Mouse (Mus musculus): ENCODE results near the gene Rnf24.
"Not testable (repeated sequence)": the region's sequence is repeated elsewhere in the genome, so short reads cannot be mapped to it uniquely, and the experiment has no call there.

Rnf24 gene

DNA sequence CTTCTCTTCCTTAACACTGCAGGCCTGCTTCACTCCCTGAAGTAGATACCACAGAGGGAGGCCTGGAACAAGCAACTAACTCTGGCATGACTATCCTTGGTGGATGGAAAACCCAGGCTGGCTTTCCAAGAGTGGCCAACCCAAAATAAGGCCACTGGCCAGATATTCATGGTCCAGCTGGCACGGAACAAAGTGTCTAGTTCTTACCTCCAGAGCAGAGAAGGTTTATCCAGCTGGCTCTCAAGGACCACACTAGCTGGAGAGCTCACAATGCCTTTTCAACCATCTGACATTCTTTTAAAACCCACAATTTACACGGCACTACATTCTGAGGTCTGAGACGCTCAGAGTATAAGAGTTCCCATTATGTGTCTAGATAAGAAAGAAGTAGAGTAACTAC, 8.2 kb downstream of the Rnf24 start:
- no peak for DNase-seq (ENCODE audit: low read depth, low spot score)

DNA sequence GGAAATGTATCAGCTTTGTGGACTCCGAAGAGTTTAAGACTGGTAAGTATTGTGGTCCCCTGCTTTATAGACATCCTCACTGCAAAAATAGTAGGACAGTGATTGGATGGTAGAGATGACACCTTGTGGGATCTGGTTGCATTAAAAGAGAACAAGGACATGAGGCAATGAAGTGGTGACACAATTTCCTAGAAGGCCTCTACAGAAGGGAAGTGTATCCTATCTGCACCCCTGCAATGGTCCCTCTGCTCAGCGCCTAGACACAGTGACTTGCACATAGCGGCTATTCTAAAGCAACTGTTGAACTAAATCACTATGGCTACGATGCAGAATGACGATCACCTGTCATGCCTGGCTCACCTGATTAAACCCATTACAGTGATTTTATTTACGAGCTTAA, 15.1 kb downstream of the Rnf24 start:
- DNase-seq (ENCODE audit: low read depth, low spot score): no peak

DNA sequence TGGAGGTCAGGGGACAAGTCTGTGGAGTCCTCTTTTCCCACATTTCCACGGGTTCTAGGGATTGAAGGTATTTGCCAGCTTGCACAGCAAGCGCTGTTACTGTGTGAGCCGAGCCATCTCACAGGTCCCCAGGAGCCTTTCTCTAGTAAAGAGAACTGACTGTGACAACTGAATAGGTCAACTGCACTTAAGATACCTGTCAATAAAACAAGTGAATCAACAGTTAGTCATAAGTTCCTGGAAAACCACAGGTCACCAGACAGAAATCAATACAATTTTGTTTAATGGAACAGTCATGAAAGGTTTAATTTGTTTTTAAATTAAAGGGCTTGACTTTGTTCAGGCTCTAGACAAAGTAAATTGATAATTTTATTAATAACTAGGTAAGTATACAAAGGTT, 22.1 kb downstream of the Rnf24 start:
- no peak for DNase-seq (ENCODE audit: low read depth, low spot score)

DNA sequence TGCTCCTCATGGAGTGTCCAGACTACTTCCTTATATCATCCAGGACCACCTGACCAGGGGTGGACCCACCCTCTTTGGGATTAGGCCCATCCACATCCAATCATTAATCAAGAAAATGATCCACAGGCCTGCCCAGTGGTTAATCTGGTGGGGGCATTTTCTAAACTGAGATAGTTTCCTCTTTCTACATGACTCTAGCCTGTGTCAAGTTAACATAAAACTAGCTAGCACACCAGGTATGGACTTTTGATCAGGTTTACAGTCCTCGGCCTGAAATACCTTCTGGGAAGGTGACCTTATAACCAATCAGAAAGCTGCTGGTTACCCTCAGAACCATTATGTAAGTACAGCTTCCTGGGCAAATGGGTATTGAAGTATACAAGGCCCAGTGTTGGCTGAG, 23.7 kb downstream of the Rnf24 start:
- no peak for DNase-seq (ENCODE audit: low read depth, low spot score)

DNA sequence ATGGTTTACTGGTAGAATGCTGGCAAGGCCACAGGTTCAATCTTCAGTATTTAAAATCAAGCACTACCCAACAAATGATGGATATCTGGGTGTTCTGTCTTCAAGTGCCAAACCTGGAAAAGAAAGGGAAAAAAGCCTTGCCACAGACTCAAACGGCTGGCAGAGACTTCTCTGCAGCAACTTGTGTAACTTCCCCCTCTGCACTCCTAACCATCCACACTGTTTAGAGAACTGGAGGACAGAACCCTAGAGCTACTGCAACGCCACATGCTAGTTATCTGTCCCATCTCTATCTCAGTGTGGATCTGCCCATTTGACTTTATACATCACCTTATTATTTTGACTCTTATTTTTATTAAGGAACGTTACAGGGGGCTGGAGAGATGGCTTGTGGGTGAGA, 26.6 kb downstream of the Rnf24 start:
- DNase-seq (ENCODE audit: low read depth, low spot score): no peak

DNA sequence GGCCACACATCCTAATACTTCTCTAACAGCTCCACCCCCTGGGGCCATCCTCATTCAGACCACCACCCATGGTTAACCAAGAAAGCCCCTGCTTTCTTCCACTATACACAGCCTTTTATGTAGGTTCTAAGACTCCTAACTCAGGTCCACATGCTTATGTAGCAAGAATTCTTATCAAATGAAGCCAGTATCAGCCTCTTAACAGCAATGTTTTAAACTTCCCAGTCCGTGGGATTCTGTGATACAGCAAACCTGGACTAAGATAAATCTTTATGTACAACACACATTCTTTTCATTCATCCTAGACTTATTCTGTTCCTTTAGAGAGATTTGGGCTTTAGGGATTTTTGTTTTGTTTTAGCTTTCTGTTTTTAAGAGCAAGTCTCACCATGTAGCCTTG, 29.0 kb downstream of the Rnf24 start:
- DNase-seq (ENCODE audit: low read depth, low spot score): no peak

DNA sequence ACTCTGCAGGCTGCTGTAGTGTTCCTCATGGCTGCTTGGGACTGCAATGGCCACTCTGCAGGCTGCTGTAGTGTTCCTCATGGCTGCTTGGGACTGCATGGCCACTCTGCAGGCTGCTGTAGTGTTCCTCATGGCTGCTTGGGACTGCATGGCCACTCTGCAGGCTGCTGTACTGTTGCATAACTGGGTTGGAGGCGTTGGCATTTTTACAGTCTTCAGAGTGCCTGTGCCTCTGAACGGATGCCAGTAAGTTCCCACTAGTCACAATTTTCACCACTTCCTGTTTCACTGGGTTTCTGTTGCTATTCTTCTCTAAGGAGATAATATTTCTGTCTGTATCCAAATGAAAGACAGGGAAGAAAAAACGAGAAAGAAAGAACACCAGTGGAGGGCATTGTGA, 31.5 kb downstream of the Rnf24 start:
- DNase-seq (ENCODE audit: low read depth, low spot score): peak; percentile 65

DNA sequence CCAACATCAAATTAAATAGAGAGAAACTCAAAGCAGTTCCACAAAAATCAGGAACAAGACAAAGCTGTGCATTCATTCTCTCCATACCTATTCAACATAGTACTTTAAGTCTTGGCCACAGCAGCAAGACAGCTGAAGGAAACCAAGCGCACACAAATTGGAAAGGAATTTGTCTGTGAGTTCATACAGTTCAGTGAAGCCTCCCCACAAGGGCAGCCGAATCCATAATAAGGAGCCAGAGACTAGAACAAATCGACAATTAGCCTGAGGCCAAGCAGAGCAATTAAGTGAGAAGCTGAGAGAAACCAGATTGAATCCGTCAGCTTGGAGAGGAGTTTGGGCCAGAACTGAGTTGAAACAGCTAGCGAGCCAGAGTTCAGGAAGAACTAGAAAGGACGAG, 33.3 kb downstream of the Rnf24 start:
- no peak for DNase-seq (ENCODE audit: low read depth, low spot score)

DNA sequence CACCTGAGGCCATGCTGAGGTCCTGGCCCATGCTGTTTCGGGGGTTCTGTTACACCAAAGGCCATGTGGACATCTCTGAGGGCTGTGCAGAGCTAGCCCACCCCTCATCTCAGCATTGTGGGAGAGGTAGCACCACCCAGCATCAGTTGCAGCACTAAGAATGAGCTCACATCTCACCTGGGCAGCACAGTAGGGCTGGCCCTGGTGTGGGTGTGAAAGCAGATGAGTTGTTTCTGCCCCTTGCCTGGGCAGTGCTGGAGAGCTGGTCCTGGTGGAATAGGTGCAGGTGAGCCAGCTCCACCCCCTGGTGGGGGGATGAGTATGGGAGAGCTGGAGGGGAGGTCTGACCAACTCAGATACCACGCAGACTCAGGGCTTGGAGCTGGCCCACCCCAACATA, 36.5 kb downstream of the Rnf24 start:
- DNase-seq (ENCODE audit: low read depth, low spot score): no peak

DNA sequence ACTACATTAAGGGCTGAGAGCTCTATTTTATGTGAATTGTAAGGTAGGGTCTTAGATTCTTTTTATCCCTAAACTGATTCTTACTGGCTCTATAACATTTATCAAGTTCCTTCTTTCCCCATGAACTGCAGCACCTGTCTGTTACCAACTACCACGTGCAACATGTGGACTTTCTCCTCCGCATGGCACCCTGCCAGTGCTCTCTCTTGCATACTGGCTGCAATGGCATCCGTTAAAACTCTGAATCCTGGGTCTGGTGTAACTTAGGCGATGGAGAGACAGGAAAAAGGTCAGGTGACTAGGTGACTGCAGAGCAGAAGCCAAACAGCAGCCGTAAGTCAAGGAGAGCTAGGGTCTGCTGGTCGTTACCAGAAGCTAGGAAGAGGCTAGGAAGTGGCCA, 43.4 kb downstream of the Rnf24 start:
- no peak for DNase-seq (ENCODE audit: low read depth, low spot score)

DNA sequence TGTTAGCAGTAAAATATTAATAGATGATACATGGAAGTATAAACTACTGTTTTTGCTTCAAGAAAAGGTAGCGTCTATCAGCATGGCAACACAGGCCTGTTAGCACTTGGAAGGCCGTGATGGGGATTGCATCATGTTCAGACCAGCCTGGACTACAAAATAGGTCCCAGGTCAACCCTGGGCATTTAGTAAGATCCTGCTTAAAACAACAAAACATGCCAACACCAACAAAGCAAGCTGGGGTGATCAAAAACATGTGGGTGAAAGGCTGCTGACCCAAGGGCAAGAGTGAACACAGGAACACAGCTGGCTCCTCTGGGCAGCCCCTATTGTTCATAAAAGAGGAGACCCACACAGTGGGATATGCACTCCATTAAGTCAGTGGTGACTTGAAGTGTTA, 44.9 kb downstream of the Rnf24 start:
- DNase-seq (ENCODE audit: low read depth, low spot score): no peak

DNA sequence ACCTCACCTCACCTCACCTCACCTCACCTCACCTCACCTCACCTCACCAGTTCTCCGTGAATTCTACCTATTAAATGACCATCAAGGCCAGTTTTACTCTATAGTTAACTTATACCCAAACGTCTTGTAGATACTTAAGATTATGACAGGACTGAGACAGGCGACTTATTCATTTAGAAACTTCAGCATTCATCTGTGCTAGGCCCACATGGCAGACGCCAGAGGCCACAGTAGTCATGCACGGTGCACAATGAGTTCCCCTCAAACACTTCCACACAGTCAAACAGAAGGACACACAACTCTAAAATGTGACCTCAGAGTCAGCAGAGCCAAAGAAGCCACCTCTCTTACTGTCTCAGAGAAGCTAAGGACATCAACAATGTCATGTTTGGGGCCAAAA, 45.3 kb downstream of the Rnf24 start:
- no peak for DNase-seq (ENCODE audit: low read depth, low spot score)

DNA sequence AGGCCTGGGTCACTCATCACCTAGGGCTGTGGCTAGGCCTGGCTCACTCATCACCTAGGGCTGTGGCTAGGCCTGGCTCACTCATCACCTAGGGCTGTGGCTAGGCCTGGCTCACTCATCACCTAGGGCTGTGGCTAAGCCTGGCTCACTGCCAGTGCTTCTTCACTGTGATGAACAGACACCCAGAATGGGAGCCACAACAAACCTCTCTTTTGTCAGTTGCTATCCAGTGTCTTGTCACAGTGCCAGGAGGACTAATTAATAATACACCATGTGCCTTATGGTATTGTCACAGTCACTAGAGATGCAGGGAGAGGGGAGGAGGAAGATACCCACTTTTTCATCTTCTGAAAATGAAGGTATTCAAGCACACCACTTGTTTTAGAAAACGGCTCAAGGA, 47.5 kb downstream of the Rnf24 start:
- not testable (repeated sequence) for DNase-seq (ENCODE audit: low read depth, low spot score)

DNA sequence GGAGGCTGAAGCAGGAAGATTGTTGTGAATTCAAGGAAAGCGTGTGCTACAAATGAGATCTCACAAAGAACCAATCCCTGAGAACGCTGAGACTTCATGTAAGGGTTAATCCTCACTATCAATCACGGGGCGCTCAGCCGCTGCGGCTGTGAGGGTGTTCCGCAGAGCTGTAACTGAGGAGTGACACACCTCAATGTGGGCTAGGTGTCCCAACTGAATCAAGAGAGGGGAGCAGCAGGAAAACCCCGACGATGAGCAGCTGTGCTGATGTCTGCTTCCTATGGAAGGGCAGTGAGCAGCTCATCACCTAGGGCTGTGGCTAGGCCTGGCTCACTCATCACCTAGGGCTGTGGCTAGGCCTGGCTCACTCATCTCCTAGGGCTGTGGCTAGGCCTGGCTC, 48.2 kb downstream of the Rnf24 start:
- no peak for DNase-seq (ENCODE audit: low read depth, low spot score)

DNA sequence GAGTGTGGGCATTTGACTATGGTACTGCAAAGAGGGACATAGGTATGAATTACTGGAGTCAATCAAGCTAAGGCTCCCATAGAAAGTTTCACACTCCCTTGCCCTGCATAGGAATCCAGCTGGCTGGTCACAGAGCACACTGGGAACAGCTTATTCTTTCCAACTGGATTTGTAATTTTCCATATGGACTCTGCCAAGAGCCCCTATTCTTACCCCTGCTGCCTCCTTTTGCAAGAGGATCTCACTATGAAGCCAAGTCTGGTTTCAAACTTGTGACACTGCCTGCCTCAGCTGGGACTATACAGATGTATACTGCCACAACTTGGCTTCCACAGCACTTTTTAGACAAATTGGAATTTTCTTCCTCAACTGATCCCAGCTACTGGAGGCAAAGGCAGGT, 51.1 kb downstream of the Rnf24 start:
- no peak for DNase-seq (ENCODE audit: low read depth, low spot score)

DNA sequence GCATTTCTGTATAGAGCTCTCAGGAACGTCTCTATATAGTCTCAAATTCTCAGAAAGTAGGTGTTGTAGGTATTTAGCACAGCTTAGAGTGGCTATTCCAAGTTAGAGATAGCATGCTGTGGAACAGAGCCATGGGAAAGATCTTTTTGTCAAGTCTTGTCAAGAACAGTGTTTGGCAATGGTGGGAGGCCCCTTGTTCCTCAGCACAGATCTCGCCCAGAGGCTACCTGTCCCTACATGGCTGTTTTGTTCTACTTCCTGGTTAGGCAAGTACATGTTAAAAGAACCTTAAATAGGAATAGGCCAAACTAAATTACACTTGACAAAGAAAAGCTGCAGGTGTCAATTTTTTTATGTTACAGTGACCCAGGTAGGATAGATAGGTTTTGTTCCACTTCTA, 52.2 kb downstream of the Rnf24 start:
- DNase-seq (ENCODE audit: low read depth, low spot score): no peak

DNA sequence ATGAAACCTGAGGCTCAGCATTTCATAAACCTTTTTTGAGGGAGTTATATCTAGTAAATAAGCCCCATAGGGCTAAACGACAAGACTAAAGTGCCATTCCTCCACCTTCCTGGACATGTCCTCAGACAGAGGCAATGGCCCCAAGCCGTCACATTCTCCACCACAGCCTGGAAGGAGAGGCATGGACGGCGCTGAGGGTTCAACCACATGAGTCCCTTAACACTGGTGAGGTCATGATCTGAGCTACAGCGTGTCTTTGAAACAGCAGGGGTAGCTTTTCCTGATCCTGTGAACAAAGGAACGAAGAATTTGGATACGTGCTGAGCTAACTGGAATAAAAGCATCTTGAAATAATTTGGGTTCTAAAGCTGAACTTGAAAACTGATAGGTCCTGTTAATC, 54.0 kb downstream of the Rnf24 start:
- not testable (repeated sequence) for DNase-seq (ENCODE audit: low read depth, low spot score)

DNA sequence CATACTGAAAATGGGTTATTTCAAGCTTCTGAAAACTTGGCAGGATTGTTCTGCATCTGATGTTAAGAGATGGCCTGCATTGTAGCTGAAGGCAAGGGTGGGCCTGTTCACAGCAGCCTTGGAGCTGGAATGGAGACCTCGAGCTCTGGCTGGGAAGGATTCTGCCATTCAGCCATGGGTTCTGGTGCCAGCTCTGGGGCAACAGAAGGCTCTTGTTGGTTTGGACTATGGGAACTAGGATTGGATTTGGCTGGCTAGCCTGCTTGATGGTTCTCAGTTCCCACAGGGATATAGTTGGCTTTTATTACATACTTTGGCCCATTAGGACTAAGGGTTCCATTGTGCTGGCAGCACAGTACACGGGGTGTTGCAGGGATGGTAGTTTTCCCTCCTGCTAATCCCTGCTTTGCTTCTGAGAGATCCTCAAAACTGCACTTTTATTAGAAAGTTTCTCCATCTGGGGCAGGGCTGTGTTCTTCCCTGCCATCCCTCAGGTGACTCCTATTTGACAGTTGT, 55.9 kb downstream of the Rnf24 start:
- DNase-seq (ENCODE audit: low read depth, low spot score): no peak

DNA sequence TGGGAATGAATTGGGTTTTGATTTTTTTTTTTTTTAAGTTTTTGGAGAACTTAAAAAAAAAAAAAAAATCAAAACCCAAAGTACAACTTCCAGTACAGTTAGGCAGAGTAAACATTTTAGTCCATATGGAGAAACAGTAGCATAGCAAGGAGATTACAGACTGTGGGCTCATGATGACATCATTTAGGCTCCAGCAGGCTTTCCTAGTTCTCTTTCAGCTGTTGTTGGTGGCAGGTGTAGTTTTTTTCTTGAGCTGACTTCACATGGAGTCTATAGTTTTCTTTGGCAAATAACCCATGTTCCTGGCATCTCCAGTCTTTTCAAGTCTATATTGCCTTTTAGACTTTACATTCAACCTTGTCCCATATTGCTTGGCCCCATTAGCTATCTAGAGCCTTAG, 62.0 kb downstream of the Rnf24 start:
- DNase-seq (ENCODE audit: low read depth, low spot score): no peak

DNA sequence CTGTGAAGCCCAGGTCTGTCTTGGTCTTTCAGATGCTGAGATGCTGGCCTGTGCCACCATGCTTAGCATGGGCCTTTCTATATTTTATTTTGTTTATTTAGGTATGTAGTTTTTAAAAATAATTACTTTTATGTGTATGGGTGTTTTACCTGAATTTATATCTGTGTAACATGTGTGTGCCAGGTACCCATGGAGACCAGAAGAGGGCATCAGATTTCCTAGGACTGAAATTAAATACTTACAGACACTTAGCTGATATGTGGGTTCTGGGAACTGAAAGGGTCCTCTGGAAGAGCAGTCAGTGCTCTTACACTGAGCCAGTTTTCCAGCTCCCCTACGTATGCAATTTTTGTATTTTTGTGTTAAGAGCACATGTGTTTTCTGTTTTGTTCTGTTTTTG, 66.4 kb downstream of the Rnf24 start:
- DNase-seq (ENCODE audit: low read depth, low spot score): no peak

DNA sequence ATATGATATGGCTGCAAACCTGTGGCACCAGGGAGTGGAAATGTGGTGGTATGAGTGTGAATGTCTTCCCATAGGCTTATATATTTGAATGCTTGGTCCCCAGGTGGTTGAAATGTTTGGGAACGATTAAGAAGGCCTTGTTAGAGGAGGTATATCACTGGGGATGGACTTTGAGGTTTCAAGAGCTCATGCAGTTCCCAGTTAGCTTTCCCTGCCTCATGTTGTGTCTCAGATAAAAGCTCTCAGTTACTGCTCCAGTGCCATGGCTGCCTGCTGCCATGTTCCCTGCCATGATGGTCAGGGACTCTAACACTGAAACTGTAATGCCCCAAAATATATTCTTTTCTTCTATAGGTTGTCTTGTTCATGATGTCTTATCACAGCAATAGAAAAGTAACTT, 71.1 kb downstream of the Rnf24 start:
- no peak for DNase-seq (ENCODE audit: low read depth, low spot score)

DNA sequence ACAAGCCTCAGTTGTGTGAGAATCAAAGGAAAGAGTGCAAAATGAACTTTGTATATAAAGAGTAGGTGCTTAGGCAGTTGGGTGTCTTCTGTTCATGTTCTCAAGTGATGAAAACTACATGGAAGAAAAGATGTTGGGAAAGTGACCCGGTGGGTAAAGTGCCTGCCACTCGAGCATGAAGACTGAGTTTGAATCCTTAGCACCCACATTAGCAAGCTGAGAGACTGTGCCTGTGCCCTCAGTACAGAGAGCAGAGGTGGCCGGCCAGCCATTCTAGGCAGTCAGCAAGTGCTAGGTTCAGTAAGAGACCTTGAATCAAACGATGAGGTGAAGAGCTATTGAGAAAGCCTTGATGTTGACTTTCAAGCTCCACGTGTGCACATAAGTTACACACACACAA, 76.0 kb downstream of the Rnf24 start:
- no peak for DNase-seq (ENCODE audit: low read depth, low spot score)

DNA sequence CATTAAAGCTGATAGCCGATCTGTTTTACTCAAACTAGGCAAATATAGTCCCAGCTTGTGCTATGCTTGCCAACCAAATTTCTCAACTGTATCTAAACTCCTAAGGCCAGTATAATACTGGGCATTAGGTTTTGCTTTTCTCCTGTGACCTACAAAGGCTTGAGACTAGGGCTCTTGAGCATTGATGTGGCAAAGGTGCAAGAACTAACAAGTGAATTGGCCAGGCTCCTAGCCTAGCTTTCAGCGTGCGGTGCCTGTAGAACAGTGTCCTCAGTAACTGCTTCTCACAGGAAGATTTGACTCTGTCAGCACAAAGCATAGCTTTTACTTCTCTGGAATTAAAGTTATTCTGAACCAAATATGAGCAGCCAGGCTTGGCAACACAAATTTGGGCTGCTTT, 77.2 kb downstream of the Rnf24 start:
- no peak for DNase-seq (ENCODE audit: low read depth, low spot score)

DNA sequence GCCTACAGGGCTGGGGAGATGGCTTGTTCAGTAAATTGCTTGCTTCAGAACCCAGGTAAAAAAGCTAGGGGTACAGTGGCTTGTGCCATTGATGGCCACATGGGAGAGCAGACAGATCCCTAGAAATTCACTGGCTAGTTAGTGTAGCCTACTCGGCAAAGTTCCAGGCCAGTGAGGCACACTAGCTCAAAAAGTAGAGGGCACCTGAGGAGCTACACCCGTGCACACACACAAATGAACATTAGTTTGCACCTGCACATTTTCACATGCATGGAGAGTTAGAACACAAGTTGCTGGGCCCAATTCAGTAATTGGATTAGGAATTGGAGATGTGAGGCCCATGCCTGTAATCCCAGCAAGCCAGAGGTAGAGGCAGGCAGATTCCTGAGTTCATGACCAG, 87.6 kb downstream of the Rnf24 start:
- no peak for DNase-seq (ENCODE audit: low read depth, low spot score)

DNA sequence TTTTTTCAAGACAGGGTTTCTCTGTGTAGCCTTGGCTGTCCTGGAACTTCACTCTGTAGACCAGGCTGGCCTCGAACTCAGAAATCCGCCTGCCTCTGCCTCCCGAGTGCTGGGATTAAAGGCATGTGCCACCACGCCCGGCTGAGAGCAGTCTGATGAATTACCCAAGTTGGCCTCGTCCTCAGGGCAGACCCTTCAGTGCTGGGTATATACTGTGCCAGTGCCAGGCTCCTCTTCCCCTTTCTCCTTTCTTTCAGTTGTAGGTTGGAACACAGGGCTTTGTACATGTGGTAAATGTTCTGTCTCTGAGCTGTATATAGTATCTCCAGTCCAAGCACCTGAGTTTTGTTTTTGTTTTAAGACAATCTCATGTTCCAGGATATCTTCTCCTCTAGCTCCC, 88.7 kb downstream of the Rnf24 start:
- DNase-seq (ENCODE audit: low read depth, low spot score): no peak
